Mouse (Mus musculus): ENCODE data around the gene Rnf150.

Rnf150 gene

GRCm38 (mm10) chr8:82863041-82863744 lies at the start of gene Rnf150:
Gene Rnf150, plus strand, starts transcription at chr8:82863356.
- peak; percentile 80 to 85 for DNase-seq

- DNase-seq = no peak
Observed at GRCm38 (mm10) chr8:82826135-82827046, 36.8 kb upstream of the Rnf150 start.

GRCm38 (mm10) chr8:82840415-82840814 lies 22.7 kb upstream of the Rnf150 start:
- no peak for DNase-seq

GRCm38 (mm10) chr8:82840963-82841362 lies 22.2 kb upstream of the Rnf150 start:
- no peak for DNase-seq

GRCm38 (mm10) chr8:82841520-82842142 lies 21.5 kb upstream of the Rnf150 start:
- DNase-seq = no peak

DNA sequence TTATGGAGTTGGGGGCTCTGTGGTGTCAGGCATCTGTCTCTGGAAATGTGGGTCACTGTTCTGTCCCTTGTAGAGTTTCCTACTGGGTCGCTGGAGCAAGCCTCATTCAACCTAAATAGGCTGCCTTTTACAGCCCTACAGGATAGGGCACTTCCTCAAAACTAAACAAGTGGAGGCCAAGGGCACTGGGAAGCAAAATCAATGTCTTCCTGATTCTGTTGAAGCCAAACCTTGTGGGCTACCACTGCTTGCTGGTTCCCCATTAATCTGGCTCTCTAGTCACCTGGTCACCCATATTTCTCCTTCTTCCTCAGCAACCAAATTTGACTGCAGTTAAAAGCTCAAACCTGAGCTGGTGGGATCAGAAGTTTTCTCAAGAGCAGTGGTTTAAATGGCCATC lies 19.5 kb upstream of the Rnf150 start:
- DNase-seq = no peak

DNA sequence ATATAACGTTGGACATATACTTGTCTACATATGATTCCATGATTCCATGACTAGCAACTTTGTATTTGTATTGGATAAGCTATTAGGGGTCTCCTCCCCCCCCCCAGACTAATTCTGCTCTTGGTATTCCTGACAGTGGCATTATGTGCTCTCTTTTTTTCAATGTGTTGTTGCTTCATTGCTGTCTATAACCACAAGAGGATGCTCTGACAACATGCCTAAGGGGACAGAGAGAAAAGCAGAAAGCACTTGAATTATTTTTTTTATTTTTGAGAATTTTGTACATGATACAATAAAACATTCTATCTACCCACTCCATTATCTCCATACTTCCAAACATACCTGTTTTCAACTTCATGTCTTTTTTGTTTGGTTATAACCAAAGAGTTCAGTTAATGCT lies 18.7 kb upstream of the Rnf150 start:
- DNase-seq = no peak

GRCm38 (mm10) chr8:82846098-82846497 lies 17.1 kb upstream of the Rnf150 start:
- no peak for DNase-seq

- DNase-seq = no peak
Observed at GRCm38 (mm10) chr8:82846730-82847129, 16.4 kb upstream of the Rnf150 start.

GRCm38 (mm10) chr8:82858541-82859342 lies 4.4 kb upstream of the Rnf150 start:
- DNase-seq = peak in 1 of 2 experiments; percentile 29

DNA sequence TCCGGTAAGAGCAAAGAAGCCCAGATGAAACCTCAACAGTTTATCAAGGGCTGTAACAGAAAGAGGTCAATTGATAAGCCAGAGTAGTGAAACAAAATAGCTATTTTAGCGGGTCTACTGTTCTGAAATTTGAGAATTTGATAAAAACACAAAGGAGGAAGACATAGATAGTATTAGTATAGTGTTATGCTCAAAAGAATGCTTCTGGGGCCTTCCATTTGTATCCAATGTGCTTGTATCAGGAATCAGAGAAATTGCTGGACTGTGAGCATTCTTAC lies 3.9 kb upstream of the Rnf150 start:
- no peak for DNase-seq

- DNase-seq = peak; percentile 62 to 80
Observed at GRCm38 (mm10) chr8:82863745-82864520, 777 bp downstream of the Rnf150 start.

GRCm38 (mm10) chr8:82864521-82864818 lies 1.3 kb downstream of the Rnf150 start:
- DNase-seq = no peak

DNA sequence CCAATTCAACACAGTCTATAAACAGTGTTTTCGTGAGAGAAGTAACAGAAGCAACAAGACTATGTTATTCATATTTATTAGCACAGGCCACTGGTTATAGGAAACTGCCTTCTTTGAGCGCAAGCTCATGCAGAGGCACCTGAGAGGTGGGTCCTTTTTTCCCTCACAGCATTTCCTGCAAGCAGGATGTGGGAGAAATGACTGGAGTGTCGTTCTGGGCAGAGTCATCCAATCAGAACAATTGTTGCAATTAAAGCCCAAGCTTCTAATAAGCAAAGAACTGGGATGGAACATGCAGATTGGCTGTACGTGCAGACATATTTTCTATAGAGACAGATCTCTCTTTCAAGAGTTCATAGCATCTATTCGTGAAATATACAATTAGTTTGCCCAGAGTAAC lies 2.1 kb downstream of the Rnf150 start:
- DNase-seq = no peak

DNA sequence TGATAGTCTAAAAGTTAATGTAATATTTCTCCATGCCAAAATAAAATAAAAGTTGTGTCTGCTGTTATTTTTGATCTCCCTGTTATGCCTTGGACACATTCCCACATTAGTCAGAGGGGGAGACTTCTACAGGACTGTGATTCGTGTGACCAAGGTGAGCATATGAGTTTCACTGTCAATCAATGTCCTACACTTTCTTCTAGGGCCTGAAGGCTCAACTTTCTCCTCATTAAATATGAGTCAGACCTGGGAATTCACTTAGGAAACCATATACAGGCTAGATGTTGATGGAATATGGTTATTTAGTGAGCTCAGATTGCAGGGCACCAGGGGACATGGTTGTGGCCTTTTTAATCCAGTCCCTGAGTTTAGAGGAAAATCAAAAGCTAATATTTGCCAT lies 3.1 kb downstream of the Rnf150 start:
- DNase-seq = no peak

DNA sequence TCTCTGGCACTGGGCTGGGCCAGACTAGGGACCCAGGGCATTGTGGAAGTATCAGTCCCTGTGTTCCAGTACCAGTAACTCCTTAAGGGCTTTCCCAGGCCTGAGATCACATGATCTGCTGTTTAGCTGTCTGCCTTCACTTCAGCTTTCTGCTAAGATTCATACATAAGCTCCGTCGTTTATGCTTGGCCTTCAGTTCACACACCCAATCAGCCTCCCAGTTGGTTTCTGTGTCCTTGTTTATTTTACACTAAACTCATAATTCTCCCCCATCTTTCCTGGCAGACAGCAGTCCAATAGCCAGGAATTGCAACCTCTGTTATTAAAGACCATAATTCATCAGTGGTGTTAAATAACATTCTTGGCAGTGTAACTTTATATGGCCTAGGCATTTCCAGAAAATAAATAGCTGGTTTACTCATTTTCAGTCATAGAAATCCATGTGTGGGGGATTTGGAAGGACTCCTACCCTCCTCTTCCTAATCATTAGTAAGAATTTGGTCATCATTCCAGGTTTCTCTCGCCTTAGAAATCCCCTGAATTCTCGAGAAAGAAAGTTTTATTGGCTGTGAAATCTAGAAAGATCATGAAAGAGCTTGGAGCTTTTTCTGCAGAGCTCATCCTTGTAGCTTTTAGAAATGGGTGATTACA lies 7.8 kb downstream of the Rnf150 start:
- DNase-seq = no peak

DNA sequence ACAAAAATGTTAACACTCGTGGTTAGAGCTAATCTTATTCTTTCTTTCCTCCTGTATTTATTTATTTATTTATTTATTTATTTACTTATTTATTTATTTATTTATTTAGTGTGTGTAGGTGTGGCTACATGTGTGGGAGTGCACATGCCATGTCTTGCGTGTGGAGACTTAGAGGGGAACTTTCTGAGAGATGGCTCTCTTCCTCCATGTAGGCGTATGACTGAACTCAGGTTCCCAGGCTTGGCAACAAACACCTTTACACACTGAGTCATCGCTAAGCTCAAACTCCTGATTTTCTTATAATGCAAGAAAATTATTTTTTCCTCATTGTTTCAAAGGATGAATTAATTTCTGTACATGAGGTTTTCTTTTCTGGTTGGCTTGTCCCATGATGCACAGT lies 8.8 kb downstream of the Rnf150 start:
- DNase-seq = no peak

DNA sequence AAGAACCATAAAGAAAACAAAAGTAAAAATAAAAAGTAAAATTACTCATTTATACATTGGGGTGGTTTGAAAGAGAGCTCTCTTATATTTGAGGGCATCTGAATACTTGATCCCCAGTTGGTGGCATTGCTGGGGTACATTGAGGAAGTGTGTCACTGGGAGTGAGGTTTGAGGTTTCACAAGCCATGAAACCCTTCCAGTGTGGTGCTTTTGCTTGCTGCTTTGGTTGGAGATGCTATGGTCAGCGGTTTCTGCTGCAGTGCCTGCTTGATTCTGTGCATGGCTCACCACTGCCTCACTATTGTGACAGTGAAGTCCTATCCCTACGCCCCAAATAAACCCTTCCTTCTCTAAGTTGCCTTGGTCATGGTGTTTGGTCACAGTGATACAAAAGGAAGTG lies 10.9 kb downstream of the Rnf150 start:
- DNase-seq = no peak

DNA sequence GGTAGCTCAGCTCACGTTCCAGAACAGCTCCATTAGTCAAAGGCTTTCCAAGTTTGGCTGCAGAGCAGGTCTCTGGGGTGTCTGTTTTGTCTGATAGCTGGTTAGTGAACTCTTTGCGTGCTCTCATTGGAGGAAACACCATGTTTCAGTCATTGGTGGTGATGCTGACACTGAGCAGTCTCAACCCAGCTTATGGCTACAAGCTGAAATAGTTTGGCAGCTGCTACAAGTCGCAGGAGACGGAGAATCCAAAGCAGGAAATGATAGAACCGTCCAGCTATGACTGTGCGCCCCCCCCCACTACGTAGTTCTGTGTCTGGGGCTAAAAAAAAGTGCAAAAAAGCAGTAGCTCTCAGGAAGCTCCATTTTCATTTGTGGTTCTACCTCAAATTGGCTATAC lies 12.0 kb downstream of the Rnf150 start:
- no peak for DNase-seq

GRCm38 (mm10) chr8:82884480-82884879 lies 21.3 kb downstream of the Rnf150 start:
- no peak for DNase-seq

- no peak for DNase-seq
Observed at GRCm38 (mm10) chr8:82887234-82887633, 24.1 kb downstream of the Rnf150 start.

All from lung, postnatal 4 days (tissue).